ENCODE assay signal across 8 mouse cellular contexts in genomic region chr17:69439571-69440480, GRCm38 (mm10). TPM values are rescaled to one million over a fixed set of nuclear protein-coding genes. Genes with fewer than 3 reads are reported as not detected.
DNase-seq lines count a peak whose midpoint lies in the region; ATAC-seq and TF ChIP-seq lines count a peak whose summit lies in the region.

No protein-coding gene starts in this region.

- no peaks in the 10 kb centered on the region for H3K4me1 ChIP-seq in bone marrow macrophage, adult 2 months (ENCODE audit: control insufficient read depth, insufficient read depth, low read length)
- H3K4me1 ChIP-seq in forebrain, embryonic 11.5 days (replicated peaks; ENCODE audit: control insufficient read depth, insufficient read depth, low read length), result peaks cover 3% of the 10 kb centered on the region
- H3K4me1 ChIP-seq in intestine, embryonic 14.5 days (replicated peaks; ENCODE audit: control insufficient read depth, insufficient read depth, low read length), result peaks cover 12% of the 10 kb centered on the region
- H3K4me1 ChIP-seq in limb, embryonic 15.5 days, result peaks cover 14% of the 10 kb centered on the region

- no peak for TF ChIP-seq CTCF in bone marrow macrophage, adult 2 months (IDR thresholded peaks at IDR 0.05; ENCODE audit: low read depth, low read length)

- no peaks in the 10 kb centered on the region for H3K36me3 ChIP-seq in forebrain, embryonic 11.5 days (ENCODE audit: control insufficient read depth, insufficient read depth, low read length)
- no peaks in the 10 kb centered on the region for H3K36me3 ChIP-seq in intestine, embryonic 14.5 days (ENCODE audit: control insufficient read depth, insufficient read depth, low read length)
- H3K36me3 ChIP-seq in limb, embryonic 15.5 days, result no peaks in the 10 kb centered on the region

- no peak for TF ChIP-seq POLR2A in bone marrow macrophage, adult 2 months (IDR thresholded peaks at IDR 0.05; ENCODE audit: borderline replicate concordance, low read depth, low read length)

- DNase-seq in layer of hippocampus, adult 11-12 months (ENCODE audit: low spot score), result peak; percentile 26
- no peak for DNase-seq in layer of hippocampus, adult 9-10 months (ENCODE audit: low spot score)
- DNase-seq in forebrain, embryonic 11.5 days (ENCODE audit: low spot score), result peak; percentile 71
- DNase-seq in intestine, embryonic 14.5 days (ENCODE audit: low spot score), result no peak
- DNase-seq in right cerebral cortex, postnatal 10 days (ENCODE audit: low spot score in 2 of 2), result peak; percentile 35 to 38
- no peak for DNase-seq in urinary bladder, postnatal 14 days (ENCODE audit: low spot score)

- H3K27me3 ChIP-seq in forebrain, embryonic 11.5 days (ENCODE audit: control insufficient read depth, insufficient read depth, low read length), result peaks cover 37% of the 10 kb centered on the region
- H3K27me3 ChIP-seq in intestine, embryonic 14.5 days (replicated peaks; ENCODE audit: control insufficient read depth, insufficient read depth, low read length), result peaks cover 41% of the 10 kb centered on the region
- peaks cover 57% of the 10 kb centered on the region for H3K27me3 ChIP-seq in limb, embryonic 15.5 days

- H3K4me3 ChIP-seq in bone marrow macrophage, adult 2 months (ENCODE audit: insufficient read depth, low read length), result peak overlapping the region; percentile 55; the same call in 1 of the 2 replicates
- H3K4me3 ChIP-seq in forebrain, embryonic 11.5 days (ENCODE audit: low read depth, low read length), result peak overlapping the region; percentile 34
- H3K4me3 ChIP-seq in intestine, embryonic 14.5 days (ENCODE audit: low read depth, low read length), result peak overlapping the region; percentile 30
- H3K4me3 ChIP-seq in limb, embryonic 15.5 days, result peak overlapping the region; percentile 35

- H3K9me3 ChIP-seq in forebrain, embryonic 11.5 days (ENCODE audit: control insufficient read depth, low read length), result no peaks in the 10 kb centered on the region
- H3K9me3 ChIP-seq in intestine, embryonic 14.5 days (ENCODE audit: control insufficient read depth, low read length), result no peaks in the 10 kb centered on the region
- no peaks in the 10 kb centered on the region for H3K9me3 ChIP-seq in limb, embryonic 15.5 days

- peak; percentile 61 for ATAC-seq in forebrain, embryonic 11.5 days (replicated peaks; ENCODE audit: low FRiP score)
- peak; percentile 54; the same call in 1 of the 2 replicates for ATAC-seq in intestine, embryonic 14.5 days (replicated peaks; ENCODE audit: low FRiP score, low TSS enrichment, low read depth)
- ATAC-seq in limb, embryonic 15.5 days (ENCODE audit: insufficient number of reproducible peaks, low FRiP score, low TSS enrichment, low read depth), result no peak

- no peak overlapping the region for H3K9ac ChIP-seq in forebrain, embryonic 11.5 days (ENCODE audit: low read length)
- H3K9ac ChIP-seq in intestine, embryonic 14.5 days (ENCODE audit: low read length), result no peak overlapping the region
- no peak overlapping the region for H3K9ac ChIP-seq in limb, embryonic 15.5 days

- under 1% methylated on average over 51 of the region's 52 CpGs for WGBS in forebrain, embryonic 11.5 days
- WGBS in intestine, embryonic 14.5 days, result 2% methylated on average over 50 of the region's 52 CpGs
- under 1% methylated on average over 52 of the region's 52 CpGs for WGBS in limb, embryonic 15.5 days

- H3K4me2 ChIP-seq in forebrain, embryonic 11.5 days (ENCODE audit: low read depth, low read length, severe bottlenecking), result peak overlapping the region; percentile 69
- peak overlapping the region; percentile 53 for H3K4me2 ChIP-seq in intestine, embryonic 14.5 days (ENCODE audit: low read length)
- H3K4me2 ChIP-seq in limb, embryonic 15.5 days, result peak overlapping the region; percentile 70

- no peak overlapping the region for H3K27ac ChIP-seq in bone marrow macrophage, adult 2 months (ENCODE audit: insufficient read depth, low read depth, low read length)
- H3K27ac ChIP-seq in forebrain, embryonic 11.5 days (ENCODE audit: low read depth, low read length), result no peak overlapping the region
- H3K27ac ChIP-seq in intestine, embryonic 14.5 days (ENCODE audit: low read depth), result no peak overlapping the region
- no peak overlapping the region for H3K27ac ChIP-seq in limb, embryonic 15.5 days

RNA-seq across cellular contexts. Expression of gene Akain1, which starts 0.7 kb away (rescaled TPM):
- polyA plus RNA-seq in bone marrow macrophage, adult 2 months (2012; ENCODE audit: insufficient read depth, insufficient read length, missing spikeins), result not detected in 2 replicates
- polyA plus RNA-seq in forebrain, embryonic 11.5 days (2014; fragmentation: Nextera tagmentation; extraction: Ambion mirVana), result 0.08 TPM in 1 of 2 replicates, not detected in the other
- polyA plus RNA-seq in intestine, embryonic 14.5 days (2014; fragmentation: Nextera tagmentation; extraction: Ambion mirVana), result not detected in 2 replicates
- polyA plus RNA-seq in limb, embryonic 15.5 days (2015; fragmentation: Nextera tagmentation; extraction: Ambion mirVana), result not detected in 2 replicates

RNA-seq across cellular contexts. Expression of gene Zbtb14, which starts 57.0 kb away (rescaled TPM):
- 12.7 and 14.1 TPM in 2 replicates for polyA plus RNA-seq in bone marrow macrophage, adult 2 months (2012; ENCODE audit: insufficient read depth, insufficient read length, missing spikeins)
- 39.6 TPM in 2 replicates for polyA plus RNA-seq in forebrain, embryonic 11.5 days (2014; fragmentation: Nextera tagmentation; extraction: Ambion mirVana)
- polyA plus RNA-seq in intestine, embryonic 14.5 days (2014; fragmentation: Nextera tagmentation; extraction: Ambion mirVana), result 20.3 and 21.4 TPM in 2 replicates
- 17.8 and 19.8 TPM in 2 replicates for polyA plus RNA-seq in limb, embryonic 15.5 days (2015; fragmentation: Nextera tagmentation; extraction: Ambion mirVana)

Comparison
In these comparisons a context has a peak if more than half of its experiments do, and no peak if none do; other contexts are left out.
1. DNase-seq: peak in layer of hippocampus, adult 11-12 months (single experiment), forebrain, embryonic 11.5 days (single experiment) and right cerebral cortex, postnatal 10 days (2 of 2); none in layer of hippocampus, adult 9-10 months (single experiment), intestine, embryonic 14.5 days (single experiment) and urinary bladder, postnatal 14 days (single experiment).
2. Peak in every context shown above with its lines, with median percentiles within 50 percentile points of each other: H3K4me3 ChIP-seq and H3K4me2 ChIP-seq.